Mouse (Mus musculus) neural tube, embryonic 13.5 days (tissue): ENCODE results near the gene Dmrta2. TPM values are rescaled to one million over a fixed set of nuclear protein-coding genes. Genes with fewer than 3 reads are reported as not detected.
A peak's percentile ranks its signal among the peaks of the same experiment; 100 is the strongest.

Source experiments
- ATAC-seq: fragments of 200-750 bp; cut with Nextera tagmentation; 2 replicates; pipeline ENCODE4 v1.8.0; 2017; ENCODE audit warnings: low read depth, mild to moderate bottlenecking, moderate TSS enrichment, moderate library complexity
- H3K27ac ChIP-seq: fragments of 300-500 bp; sonication (generic); replicated peaks from 2 replicates; pipeline ENCODE4 v1.5.1; 2015; ENCODE audit warnings: moderate library complexity, mild to moderate bottlenecking, inconsistent platforms
- H3K27me3 ChIP-seq: fragments of 300-500 bp; sonication (generic); 2 replicates; pipeline ENCODE4 v1.6.1; 2015; ENCODE audit warnings: mild to moderate bottlenecking, inconsistent platforms
- H3K36me3 ChIP-seq: fragments of 300-500 bp; sonication (generic); 2 replicates; pipeline ENCODE4 v1.6.1; 2015; ENCODE audit warnings: mild to moderate bottlenecking, inconsistent platforms
- H3K4me1 ChIP-seq: fragments of 300-500 bp; sonication (generic); replicated peaks from 2 replicates; pipeline ENCODE4 v1.6.1; 2015; ENCODE audit warnings: inconsistent platforms
- H3K4me2 ChIP-seq: fragments of 300-500 bp; sonication (generic); 2 replicates; pipeline ENCODE4 v1.6.1; 2015; ENCODE audit warnings: inconsistent platforms, mild to moderate bottlenecking, moderate library complexity
- H3K4me3 ChIP-seq: fragments of 300-500 bp; sonication (generic); 2 replicates; pipeline ENCODE4 v1.5.1; 2015; ENCODE audit warnings: mild to moderate bottlenecking, inconsistent platforms
- H3K9ac ChIP-seq: fragments of 300-500 bp; sonication (generic); 2 replicates; pipeline ENCODE4 v1.6.1; 2015; ENCODE audit warnings: moderate library complexity, mild to moderate bottlenecking, inconsistent platforms
- H3K9me3 ChIP-seq: fragments of 300-500 bp; sonication (generic); 2 replicates; pipeline ENCODE4 v1.6.1; 2016; ENCODE audit warnings: inconsistent platforms
- WGBS: fragments of 180-500 bp; shearing (Covaris S2); methylation state at CpG from one replicate; pipeline ENCODE4 v1.1.7; 2015; 5-methylcytosine and 5-hydroxymethylcytosine counted together
- polyA plus RNA-seq: library from polyadenylated mRNA; unstranded; fragments of >200 nt; fragmentation: Nextera tagmentation; extraction: Ambion mirVana; gene quantifications from 2 replicates; pipeline ENCODE4 v1.2.1, GENCODE M21; 2015

Gene Dmrta2
- polyA plus RNA-seq, 1 experiment from 2014 or later: 0.14 TPM

GRCm38 (mm10) chr4:109987560-109988362 lies 9.9 kb downstream of the Dmrta2 start:
- Histone ChIP-seq H3K9me3 (no peaks in the 10 kb centered on the region), H3K4me1 (peaks cover 7% of the 10 kb centered on the region), H3K9ac (no peak overlapping the region), H3K4me2 (no peak overlapping the region), H3K4me3 (no peak overlapping the region), H3K27ac (no peak overlapping the region), H3K27me3 (peaks cover 92% of the 10 kb centered on the region), H3K36me3 (no peaks in the 10 kb centered on the region)
- WGBS: under 1% methylated on average over 19 of the region's 20 CpGs
- ATAC-seq: no peak

- Histone ChIP-seq H3K9ac (no peak overlapping the region), H3K27me3 (peaks cover 95% of the 10 kb centered on the region), H3K4me3 (no peak overlapping the region), H3K9me3 (no peaks in the 10 kb centered on the region), H3K4me2 (no peak overlapping the region), H3K36me3 (no peaks in the 10 kb centered on the region), H3K27ac (no peak overlapping the region), H3K4me1 (peaks cover 6% of the 10 kb centered on the region; the same call in 1 of the 2 replicates)
- WGBS: 4% methylated on average over 4 of the region's 5 CpGs
- no peak for ATAC-seq
Measured at GRCm38 (mm10) chr4:109988411-109988810, 10.6 kb downstream of the Dmrta2 start.

GRCm38 (mm10) chr4:109989213-109989612 lies 11.4 kb downstream of the Dmrta2 start:
- WGBS: 28% methylated on average over 6 of the region's 6 CpGs
- no peaks in the 10 kb centered on the region for H3K9me3 ChIP-seq
- peaks cover 95% of the 10 kb centered on the region for H3K27me3 ChIP-seq
- H3K27ac ChIP-seq: no peak overlapping the region
- no peak overlapping the region for H3K9ac ChIP-seq
- no peak for ATAC-seq
- H3K4me3 ChIP-seq: no peak overlapping the region
- no peak overlapping the region for H3K4me2 ChIP-seq
- no peaks in the 10 kb centered on the region for H3K36me3 ChIP-seq
- no peaks in the 10 kb centered on the region for H3K4me1 ChIP-seq

- Histone ChIP-seq H3K4me3 (no peak overlapping the region), H3K4me2 (no peak overlapping the region), H3K4me1 (no peaks in the 10 kb centered on the region), H3K9me3 (no peaks in the 10 kb centered on the region), H3K27me3 (no peaks in the 10 kb centered on the region), H3K9ac (no peak overlapping the region), H3K36me3 (no peaks in the 10 kb centered on the region), H3K27ac (no peak overlapping the region)
- no peak for ATAC-seq
- WGBS: 95% methylated on average over 1 of the region's 1 CpGs
Measured at GRCm38 (mm10) chr4:110006044-110006443, 28.2 kb downstream of the Dmrta2 start.

GRCm38 (mm10) chr4:110019145-110019544 lies 41.3 kb downstream of the Dmrta2 start:
- Histone ChIP-seq H3K9ac (no peak overlapping the region), H3K27me3 (peaks cover 17% of the 10 kb centered on the region), H3K4me1 (peaks cover 7% of the 10 kb centered on the region; the same call in 1 of the 2 replicates), H3K4me3 (no peak overlapping the region), H3K27ac (no peak overlapping the region), H3K36me3 (no peaks in the 10 kb centered on the region), H3K4me2 (no peak overlapping the region), H3K9me3 (no peaks in the 10 kb centered on the region)
- ATAC-seq: no peak
- WGBS: 50% methylated on average over 9 of the region's 9 CpGs

- H3K36me3 ChIP-seq: no peaks in the 10 kb centered on the region
- peaks cover 7% of the 10 kb centered on the region; the same call in 1 of the 2 replicates for H3K4me1 ChIP-seq
- H3K27me3 ChIP-seq: peaks cover 17% of the 10 kb centered on the region
- H3K4me2 ChIP-seq: peak overlapping the region; percentile 53
- peak overlapping the region; percentile 20; the same call in 1 of the 2 replicates for H3K4me3 ChIP-seq
- peak overlapping the region; percentile 57; the same call in 1 of the 2 replicates for H3K9ac ChIP-seq
- no peaks in the 10 kb centered on the region for H3K9me3 ChIP-seq
- 12% methylated on average over 12 of the region's 12 CpGs for WGBS
- H3K27ac ChIP-seq: no peak overlapping the region
- peak; percentile 57 for ATAC-seq
Measured at GRCm38 (mm10) chr4:110020255-110020654, 42.4 kb downstream of the Dmrta2 start.

GRCm38 (mm10) chr4:110021956-110022625 lies 44.2 kb downstream of the Dmrta2 start:
- Histone ChIP-seq H3K9me3 (no peaks in the 10 kb centered on the region), H3K9ac (no peak overlapping the region), H3K4me1 (peaks cover 7% of the 10 kb centered on the region; the same call in 1 of the 2 replicates), H3K27ac (no peak overlapping the region), H3K27me3 (peaks cover 17% of the 10 kb centered on the region), H3K36me3 (no peaks in the 10 kb centered on the region), H3K4me2 (peak overlapping the region; percentile 34), H3K4me3 (no peak overlapping the region)
- peak; percentile 60 for ATAC-seq
- WGBS: 16% methylated on average over 25 of the region's 25 CpGs

- H3K9ac ChIP-seq: no peak overlapping the region
- WGBS: 58% methylated on average over 6 of the region's 6 CpGs
- peak; percentile 81 for ATAC-seq
Measured at GRCm38 (mm10) chr4:110028461-110029188, 50.8 kb downstream of the Dmrta2 start.

GRCm38 (mm10) chr4:110029446-110029845 lies 51.6 kb downstream of the Dmrta2 start:
- no peak for ATAC-seq
- no peaks in the 10 kb centered on the region for H3K27me3 ChIP-seq
- 89% methylated on average over 1 of the region's 1 CpGs for whole genome bisulfite sequencing
- no peak overlapping the region for H3K27ac ChIP-seq
- no peaks in the 10 kb centered on the region for H3K4me1 ChIP-seq
- H3K9ac ChIP-seq: no peak overlapping the region
- H3K4me3 ChIP-seq: no peak overlapping the region
- H3K4me2 ChIP-seq: no peak overlapping the region
- no peaks in the 10 kb centered on the region for H3K36me3 ChIP-seq
- no peaks in the 10 kb centered on the region for H3K9me3 ChIP-seq

More at GRCm38 (mm10) chr4:110028461-110029188, 50.8 kb downstream of the Dmrta2 start:
- H3K27me3 ChIP-seq: no peaks in the 10 kb centered on the region
- no peaks in the 10 kb centered on the region for H3K9me3 ChIP-seq
- no peak overlapping the region for H3K27ac ChIP-seq
- H3K4me1 ChIP-seq: no peaks in the 10 kb centered on the region
- no peak overlapping the region for H3K4me2 ChIP-seq
- no peaks in the 10 kb centered on the region for H3K36me3 ChIP-seq
- H3K4me3 ChIP-seq: no peak overlapping the region
